Comparison of ENCODE assay signal across 14 mouse cellular contexts in genomic region chr3:113606599-113606998, GRCm38 (mm10). TPM values are rescaled to one million over a fixed set of nuclear protein-coding genes. Genes with fewer than 3 reads are reported as not detected.
DNase-seq lines count a peak whose midpoint lies in the region; ATAC-seq and TF ChIP-seq lines count a peak whose summit lies in the region.
"Had no signal": no experiment of that assay in that cellular context is flagged by ENCODE, and none has a peak within 500 bp of the region (broad histone marks: within the 10 kb centered on the region; RNA-seq: fewer than 3 reads in every experiment).

Gene Amy1, minus strand, starts transcription at chr3:113606699.

- ATAC-seq in forebrain, postnatal 0 days, result no peak
- ATAC-seq in forebrain, embryonic 15.5 days (replicated peaks), result no peak
- no peak for ATAC-seq in liver, postnatal 0 days

- intact Hi-C loops in left cerebral cortex, adult 2 months (cut with DNase I), result no loop called here
- intact Hi-C loops in left cerebral cortex, postnatal 36 days (cut with DNase I), result no loop called here

- TF ChIP-seq CTCF in forebrain, postnatal 0 days (IDR thresholded peaks at IDR 0.05; ENCODE audit: low read depth), result no peak
- no peak for TF ChIP-seq CTCF in left cerebral cortex, adult 2 months (IDR thresholded peaks at IDR 0.05)
- TF ChIP-seq CTCF in liver, postnatal 0 days (IDR thresholded peaks at IDR 0.05; ENCODE audit: low read depth), result no peak

- H3K27me3 ChIP-seq in forebrain, postnatal 0 days (ENCODE audit: insufficient read depth, low read length), result no peaks in the 10 kb centered on the region
- H3K27me3 ChIP-seq in forebrain, embryonic 15.5 days, result no peaks in the 10 kb centered on the region
- H3K27me3 ChIP-seq in liver, postnatal 0 days (ENCODE audit: insufficient read depth, low read length), result no peaks in the 10 kb centered on the region

- TF ChIP-seq EP300 in liver, postnatal 0 days (IDR thresholded peaks at IDR 0.05; ENCODE audit: low read depth), result no peak

- H3K36me3 ChIP-seq in forebrain, postnatal 0 days (ENCODE audit: insufficient read depth), result peaks cover 13% of the 10 kb centered on the region
- peaks cover 23% of the 10 kb centered on the region for H3K36me3 ChIP-seq in forebrain, embryonic 15.5 days
- H3K36me3 ChIP-seq in liver, postnatal 0 days (replicated peaks; ENCODE audit: insufficient read depth, low read length), result peaks cover 19% of the 10 kb centered on the region

- DNase-seq in forebrain, postnatal 0 days, result no peak
- DNase-seq in left cerebral cortex, adult 2 months (ENCODE audit: extremely low spot score in 1 of 2, low spot score in 2 of 2), result no peak
- no peak for DNase-seq in left cerebral cortex, postnatal 36 days (ENCODE audit: low spot score in 2 of 2)
- DNase-seq in adrenal gland, postnatal 4 days (ENCODE audit: low spot score in 2 of 2), result no peak
- no peak for DNase-seq in liver, postnatal 0 days
- DNase-seq in T-cell, adult 2 months (ENCODE audit: low spot score), result no peak
- no peak for DNase-seq in gastrocnemius, postnatal 25 days
- DNase-seq: B cell, adult 2 months; cerebellum, postnatal 36 days; heart, postnatal 14 days; kidney, adult 2 months; right cerebral cortex, adult 18-20 months; thymus, postnatal 25 days had no signal

- H3K4me2 ChIP-seq in forebrain, postnatal 0 days (ENCODE audit: low read depth), result no peak within 1 kb of the TSS
- H3K4me2 ChIP-seq in forebrain, embryonic 15.5 days (replicated peaks), result no peak within 1 kb of the TSS
- H3K4me2 ChIP-seq in liver, postnatal 0 days (ENCODE audit: low read depth, low read length), result no peak within 1 kb of the TSS

- 94% methylated on average over 2 of the region's 2 CpGs for WGBS in forebrain, postnatal 0 days
- 94% methylated on average over 2 of the region's 2 CpGs for WGBS in forebrain, embryonic 15.5 days
- 87% methylated on average over 2 of the region's 2 CpGs for WGBS in liver, postnatal 0 days (ENCODE audit: insufficient replicate concordance)

- no peaks in the 10 kb centered on the region for H3K4me1 ChIP-seq in forebrain, postnatal 0 days (ENCODE audit: insufficient read depth)
- no peaks in the 10 kb centered on the region for H3K4me1 ChIP-seq in forebrain, embryonic 15.5 days
- H3K4me1 ChIP-seq in liver, postnatal 0 days (ENCODE audit: insufficient read depth), result no peaks in the 10 kb centered on the region

- no peaks in the 10 kb centered on the region for H3K9me3 ChIP-seq in forebrain, postnatal 0 days (ENCODE audit: low read length)
- H3K9me3 ChIP-seq in forebrain, embryonic 15.5 days, result no peaks in the 10 kb centered on the region
- no peaks in the 10 kb centered on the region for H3K9me3 ChIP-seq in liver, postnatal 0 days (ENCODE audit: low read length)

- H3K4me3 ChIP-seq in forebrain, postnatal 0 days (ENCODE audit: low read depth, low read length), result no peak within 1 kb of the TSS
- no peak within 1 kb of the TSS for H3K4me3 ChIP-seq in forebrain, embryonic 15.5 days
- H3K4me3 ChIP-seq in left cerebral cortex, adult 2 months, result no peak within 1 kb of the TSS
- no peak within 1 kb of the TSS for H3K4me3 ChIP-seq in liver, postnatal 0 days (ENCODE audit: low read depth, low read length)

- H3K9ac ChIP-seq in forebrain, postnatal 0 days, result no peak within 1 kb of the TSS
- H3K9ac ChIP-seq in forebrain, embryonic 15.5 days (replicated peaks), result no peak within 1 kb of the TSS
- no peak within 1 kb of the TSS for H3K9ac ChIP-seq in liver, postnatal 0 days (replicated peaks)

- H3K27ac ChIP-seq in forebrain, postnatal 0 days (ENCODE audit: low read depth, low read length), result no peak within 1 kb of the TSS
- H3K27ac ChIP-seq in forebrain, embryonic 15.5 days (replicated peaks), result no peak within 1 kb of the TSS
- H3K27ac ChIP-seq in left cerebral cortex, adult 2 months, result no peak within 1 kb of the TSS
- no peak within 1 kb of the TSS for H3K27ac ChIP-seq in liver, postnatal 0 days (ENCODE audit: low read depth)

RNA-seq across cellular contexts. Expression of gene Amy1, which starts in this region (rescaled TPM):
- 27.8 and 53.7 TPM in 2 replicates for total RNA-seq in forebrain, postnatal 0 days (2014; rRNA removed)
- polyA plus RNA-seq in forebrain, postnatal 0 days (2015; fragmentation: Nextera tagmentation; extraction: Ambion mirVana), result 14.4 and 17.5 TPM in 2 replicates
- 9.6 and 9.8 TPM in 2 replicates for polyA plus RNA-seq in forebrain, embryonic 15.5 days (2015; fragmentation: Nextera tagmentation; extraction: Ambion mirVana)
- 10 to 100 TPM; 12.7 to 14.4 TPM for total RNA-seq in left cerebral cortex, adult 2 months (2021)
- total RNA-seq in left cerebral cortex, postnatal 36 days (2021), result 10 to 100 TPM in 1 of 2 experiments, 1 to 10 TPM in 1; 8.4 to 12.3 TPM
- 10 to 100 TPM; 13.3 to 39.7 TPM for total RNA-seq in adrenal gland, postnatal 4 days (2021)
- 165 and 175 TPM in 2 replicates for polyA plus RNA-seq in liver, postnatal 0 days (2015; fragmentation: Nextera tagmentation; extraction: Ambion mirVana)
- 1 to 10 TPM; 2.4 to 8.1 TPM for total RNA-seq in gastrocnemius, postnatal 25 days (2021)
